Mouse (Mus musculus) gastrocnemius, adult 18-20 months (tissue): ENCODE measurements at regions not wholly inside any gene's neighbourhood (a gene's known extent, or its start where the extent isn't known, plus 50 kb on each side); places are given as distances from the start of the nearest gene placed in this dataset.

Source experiments
- DNase-seq: peaks from one replicate; pipeline ENCODE4 v3.0.0; 2021; ENCODE audit warnings: low spot score

DNA sequence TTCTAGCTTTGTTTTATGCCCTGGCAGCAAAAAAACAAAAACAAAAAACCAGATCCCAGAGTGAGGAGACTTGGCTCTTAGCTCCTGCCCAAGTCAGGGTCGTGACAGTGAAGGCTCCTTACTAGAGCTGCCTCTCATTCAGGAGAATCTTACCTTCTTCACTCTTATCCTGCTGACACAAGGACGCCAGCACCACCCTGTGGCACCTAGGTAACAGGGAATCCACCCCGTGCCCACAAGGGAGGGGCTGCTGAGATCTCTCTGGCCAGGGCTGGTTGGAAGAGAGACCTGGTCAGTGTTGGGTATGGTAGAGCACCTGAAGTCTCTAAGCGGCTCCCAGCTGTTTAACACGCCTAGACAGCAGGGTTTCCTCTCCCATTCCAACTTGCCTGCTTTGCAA lies 139.3 kb downstream of the Cyp26a1 start:
- no peak for DNase-seq
